Mouse (Mus musculus) T-helper 17 cell (primary cell): Measurements from ENCODE around the gene Schip1.

ENCODE experiments used
- in situ Hi-C, 2 experiments: fragments of 300-600 bp; cut with MboI, MseI; formaldehyde crosslinking; loops; 1 replicate in 1 of 2; 2 replicates in 1 of 2; pipeline ENCODE4 v1.15.1; 2025; ENCODE audit warnings: high pct_unique_total_duplicates in 2 of 2

Schip1 gene

DNA sequence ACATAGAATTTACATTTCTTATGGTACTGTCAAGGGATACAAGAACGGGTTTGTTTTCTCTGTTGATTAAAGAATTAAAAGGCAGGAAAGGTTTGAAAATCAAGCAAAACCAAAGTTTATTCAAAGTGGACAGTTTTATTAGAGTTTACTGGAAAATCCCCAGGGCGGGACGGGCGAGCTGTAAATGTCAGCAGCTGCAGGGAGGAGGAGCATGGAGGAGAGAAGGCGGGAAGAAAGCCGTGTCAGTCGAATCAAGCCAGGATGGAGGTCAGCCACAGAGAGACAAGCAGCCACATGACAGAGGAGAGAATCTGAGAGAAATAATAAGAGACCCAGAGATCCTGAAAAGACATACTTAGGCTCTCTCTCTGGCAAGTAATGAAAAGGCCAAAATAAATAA is 314.6 kb downstream of the Schip1 start:
- in situ Hi-C loops, result no loop called here

GRCm38 (mm10) chr3:68383672-68384071 is 319.1 kb downstream of the Schip1 start:
- in situ Hi-C loops, result no loop called here

GRCm38 (mm10) chr3:68385544-68385943 is 320.9 kb downstream of the Schip1 start:
- in situ Hi-C loops, result no loop called here

DNA sequence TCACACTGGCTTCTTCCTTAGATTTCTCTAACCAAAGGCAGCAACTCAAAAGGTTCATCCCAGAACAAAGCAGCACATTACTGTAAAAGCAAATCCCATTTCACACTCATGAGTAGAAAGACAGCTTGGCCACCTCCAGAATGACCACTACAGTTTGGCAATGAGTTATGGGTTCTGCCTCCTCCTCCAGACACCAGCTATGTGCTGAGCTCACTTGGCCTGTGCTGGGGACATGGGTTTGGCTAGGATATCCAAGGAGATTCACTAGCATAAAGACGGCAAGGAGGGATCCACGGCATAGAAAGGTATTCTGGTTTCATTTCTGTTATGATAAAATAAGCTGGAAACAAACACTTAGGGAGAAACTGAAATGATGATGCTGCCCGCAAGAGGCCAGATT is 323.4 kb downstream of the Schip1 start:
- in situ Hi-C loops, result no loop called here

DNA sequence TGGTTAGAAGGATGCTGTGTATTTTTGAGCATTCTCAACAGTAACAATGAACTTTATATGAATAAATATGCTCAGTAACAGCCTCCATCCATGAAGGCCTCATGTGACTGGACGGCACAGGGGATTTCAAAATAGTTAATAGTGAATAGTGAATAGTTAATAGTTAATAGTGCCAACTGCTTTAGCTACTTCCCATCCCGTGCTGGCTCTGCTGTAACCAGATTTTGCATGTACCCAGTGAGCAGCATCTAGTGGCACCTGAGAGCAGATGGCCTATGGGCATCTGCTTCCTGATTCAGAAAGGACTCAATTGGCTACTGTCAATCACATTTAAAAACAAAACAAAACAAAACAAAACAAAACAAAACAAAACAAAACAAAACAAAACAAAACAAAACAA is 329.0 kb downstream of the Schip1 start:
- in situ Hi-C loops, result no loop called here

GRCm38 (mm10) chr3:68398691-68399090 is 334.1 kb downstream of the Schip1 start:
- in situ Hi-C loops, result no loop called here

- in situ Hi-C loops, result no loop called here
Observed at GRCm38 (mm10) chr3:68400121-68400520, 335.5 kb downstream of the Schip1 start.

GRCm38 (mm10) chr3:68403343-68403742 is 338.7 kb downstream of the Schip1 start:
- in situ Hi-C loops, result no loop called here

GRCm38 (mm10) chr3:68403783-68404217 is 339.2 kb downstream of the Schip1 start:
- in situ Hi-C loops, result no loop called here

DNA sequence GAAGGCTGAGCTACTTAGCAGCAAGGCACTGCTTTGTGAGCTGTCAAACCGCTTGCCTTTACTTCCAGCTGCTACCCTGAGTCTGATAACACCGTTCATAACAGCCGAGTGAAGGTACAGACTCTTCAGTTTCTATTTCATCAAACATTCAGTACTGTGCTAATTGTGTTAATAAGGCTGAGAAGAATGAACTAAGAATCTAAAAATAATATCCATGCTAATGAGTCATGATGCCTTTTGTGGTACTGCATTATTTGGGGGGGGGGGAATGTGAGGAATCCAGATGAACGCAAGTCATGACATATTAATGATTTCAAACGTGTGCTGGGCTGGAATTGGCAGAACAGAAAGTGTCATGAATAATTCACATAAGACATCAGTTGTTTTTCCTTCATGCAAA is 341.1 kb downstream of the Schip1 start:
- in situ Hi-C loops, result no loop called here

GRCm38 (mm10) chr3:68412262-68412661 is 347.7 kb downstream of the Schip1 start:
- in situ Hi-C loops, result no loop called here

DNA sequence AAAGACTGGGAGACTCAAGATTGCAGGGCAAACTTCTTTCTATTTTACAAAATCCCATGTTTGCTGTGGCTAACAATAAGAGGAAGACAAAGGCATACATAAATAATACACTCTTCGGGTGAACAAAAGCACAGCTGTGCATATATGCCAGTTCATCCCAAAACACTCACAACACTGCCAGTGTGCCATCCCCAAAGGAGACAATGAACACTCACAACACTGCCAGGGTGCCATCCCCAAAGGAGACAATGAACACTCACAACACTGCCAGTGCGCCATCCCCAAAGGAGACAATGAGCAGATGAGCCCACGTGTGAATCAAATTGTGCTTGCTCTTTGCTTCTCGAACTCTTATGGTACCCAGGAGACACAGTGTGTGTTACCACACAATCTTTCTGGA is 355.2 kb downstream of the Schip1 start:
- in situ Hi-C loops, result no loop called here

DNA sequence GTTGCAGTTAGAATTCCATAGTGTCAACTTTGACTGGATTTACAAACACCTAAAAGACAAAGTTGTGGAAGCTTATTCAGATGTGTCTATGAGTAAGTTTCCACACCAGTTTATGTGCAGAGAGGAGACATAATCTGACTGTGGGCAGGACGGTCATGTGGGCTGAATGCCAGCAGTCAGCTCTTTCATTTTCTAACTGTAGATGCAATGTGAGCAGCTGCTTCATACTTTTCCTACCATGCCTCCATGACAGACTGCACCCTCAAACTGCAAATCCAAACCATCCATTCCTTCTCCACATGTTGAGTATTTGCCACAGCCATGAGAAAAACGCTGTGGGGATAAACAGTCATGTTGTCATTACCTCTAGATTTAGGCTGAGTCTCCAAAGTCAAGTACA is 356.3 kb downstream of the Schip1 start:
- in situ Hi-C loops, result no loop called here

- in situ Hi-C loops, result no loop called here
Observed at GRCm38 (mm10) chr3:68421849-68422248, 357.2 kb downstream of the Schip1 start.

- in situ Hi-C loops, result no loop called here
Observed at GRCm38 (mm10) chr3:68428081-68428480, 363.5 kb downstream of the Schip1 start.

GRCm38 (mm10) chr3:68434435-68434834 is 369.8 kb downstream of the Schip1 start:
- in situ Hi-C loops, result no loop called here

- in situ Hi-C loops, result no loop called here
Observed at GRCm38 (mm10) chr3:68434897-68435296, 370.3 kb downstream of the Schip1 start.

DNA sequence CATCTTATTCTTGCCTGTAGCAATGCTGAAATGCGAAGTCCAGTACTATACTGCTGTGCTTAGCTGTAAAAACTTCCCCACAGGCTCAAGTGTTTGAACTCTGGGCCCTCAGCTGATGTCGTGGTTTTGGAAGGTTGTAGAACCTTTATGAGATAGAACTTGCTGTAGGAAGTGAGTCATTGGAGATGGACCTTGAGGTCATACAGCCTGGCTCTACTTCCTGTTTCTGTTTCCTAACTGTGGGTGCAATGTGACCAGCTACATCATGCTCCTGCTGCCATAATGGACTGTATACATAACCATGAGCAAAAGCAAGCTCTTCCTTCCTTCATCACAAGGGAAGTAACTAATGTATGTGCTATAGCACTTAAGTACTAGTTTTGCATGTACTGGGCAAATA is 383.9 kb downstream of the Schip1 start:
- in situ Hi-C loops, result no loop called here

DNA sequence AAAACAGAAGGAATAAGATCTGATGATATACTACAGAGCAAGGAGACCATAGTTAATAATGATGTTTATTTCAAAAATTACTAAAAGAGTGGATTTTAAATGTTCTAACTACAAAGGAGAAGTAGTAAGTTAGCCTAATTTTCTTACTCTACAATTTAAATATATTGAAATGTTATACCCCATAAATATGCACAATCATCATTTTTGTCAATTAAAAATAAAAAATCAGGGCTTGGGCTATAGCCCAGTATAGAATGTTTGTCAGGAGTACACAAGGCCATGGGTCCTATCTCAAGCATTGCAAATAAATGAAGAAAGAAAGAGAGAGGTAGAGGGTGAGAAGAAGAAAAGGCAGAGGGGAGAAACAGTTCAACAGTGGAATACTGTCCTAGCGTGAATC is 387.0 kb downstream of the Schip1 start:
- in situ Hi-C loops, result no loop called here

GRCm38 (mm10) chr3:68453266-68453665 is 388.7 kb downstream of the Schip1 start:
- in situ Hi-C loops, result no loop called here

DNA sequence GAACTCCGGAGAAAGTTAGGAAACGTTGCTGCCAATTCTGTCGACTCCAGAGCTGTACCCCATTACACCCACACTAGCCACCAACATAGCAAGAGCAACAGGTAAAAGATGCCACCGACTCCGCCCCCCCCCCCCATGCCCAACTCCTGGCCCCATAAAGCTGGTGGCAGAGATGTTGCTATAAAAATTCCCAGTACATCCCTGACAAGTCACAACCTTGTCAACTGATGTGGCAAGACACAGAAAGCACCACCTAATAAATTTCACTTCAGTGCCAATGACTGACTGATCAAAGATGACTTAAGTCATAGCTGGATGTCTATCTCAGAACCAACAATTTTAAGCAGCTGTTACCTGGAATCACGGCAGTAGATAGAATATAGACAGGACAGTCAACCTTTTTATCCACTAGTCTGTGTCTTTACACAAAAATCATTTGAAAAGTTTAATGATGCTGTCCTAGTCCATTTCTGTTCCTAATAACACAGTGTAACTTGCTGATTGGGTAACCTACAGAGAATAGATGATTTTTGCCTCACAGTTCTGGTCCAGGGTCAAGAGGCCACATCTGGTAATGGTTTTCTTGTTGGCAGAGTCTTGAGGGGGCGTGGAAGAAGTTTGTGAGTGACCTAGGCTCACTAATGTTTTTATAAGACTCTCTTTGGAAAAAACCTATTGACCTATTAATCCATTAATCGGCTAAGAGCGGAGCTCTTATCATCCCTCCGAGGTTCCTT is 389.3 kb downstream of the Schip1 start:
- in situ Hi-C loops, result no loop called here

GRCm38 (mm10) chr3:68466643-68467042 is 402.0 kb downstream of the Schip1 start:
- in situ Hi-C loops, result no loop called here

DNA sequence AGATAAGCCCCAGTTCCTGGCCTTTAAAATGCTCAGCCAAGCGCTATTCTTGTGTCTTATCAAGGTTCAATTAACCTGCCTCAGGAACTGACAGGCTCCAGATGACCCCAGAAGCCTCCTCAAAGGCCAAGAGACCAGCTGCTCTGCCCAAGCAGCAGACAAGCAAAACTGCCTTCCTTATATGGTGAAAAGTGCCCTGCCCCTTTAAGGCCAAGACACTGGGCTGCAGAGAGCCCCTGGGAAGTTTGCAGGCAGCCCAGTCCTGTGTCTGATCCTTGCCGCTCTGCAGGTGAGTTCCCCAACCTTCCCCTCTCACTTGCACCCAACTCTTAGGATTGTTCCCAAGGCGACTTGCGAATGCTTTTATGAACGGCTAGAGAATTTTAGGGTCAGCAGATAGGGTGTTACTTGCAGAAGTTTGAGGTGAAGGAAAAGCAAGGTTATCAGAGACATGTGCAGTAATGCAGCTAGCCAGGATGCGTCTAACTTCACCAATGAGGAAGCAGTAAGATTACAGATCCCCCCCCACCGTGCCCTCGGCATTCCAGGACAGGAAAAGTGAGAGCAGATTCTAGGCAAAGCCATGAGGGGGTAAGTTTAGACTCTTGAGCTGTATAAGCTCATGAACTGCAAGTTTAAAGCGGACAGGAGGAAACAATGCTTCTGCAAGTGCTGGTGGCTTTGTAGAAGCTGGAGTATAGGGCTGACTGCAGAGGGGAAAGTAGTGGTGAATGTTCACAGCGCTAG is 403.5 kb downstream of the Schip1 start:
- in situ Hi-C loops, result no loop called here
